Mouse (Mus musculus): ENCODE results near the gene Ctsj. TPM values are rescaled to one million over a fixed set of nuclear protein-coding genes. Genes with fewer than 3 reads are reported as not detected.
"Not testable (repeated sequence)": the region's sequence is repeated elsewhere in the genome, so short reads cannot be mapped to it uniquely, and the experiment has no call there.

Ctsj gene
- polyA plus RNA-seq (2012; ENCODE audit: insufficient read depth, low replicate concordance): not detected in 2 replicates

DNA sequence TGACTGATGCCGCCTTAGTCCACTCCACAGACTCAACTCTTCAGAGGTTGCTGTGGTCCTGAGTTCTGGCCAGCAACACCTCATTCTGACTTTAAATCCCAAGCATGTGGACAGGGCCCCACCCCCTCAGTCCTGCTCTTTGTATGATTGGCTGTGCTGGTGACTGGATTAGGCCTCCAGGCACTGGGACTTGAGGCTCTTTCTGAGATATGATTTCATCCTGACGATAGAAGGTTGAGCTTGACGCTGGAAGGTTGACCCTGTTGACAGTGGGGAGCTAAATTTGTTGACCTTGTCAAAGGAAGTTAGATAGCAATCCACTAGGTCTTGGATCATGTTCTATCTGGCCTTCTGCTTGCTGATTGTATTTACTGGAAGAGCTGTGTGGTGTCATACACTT lies at the start of gene Ctsj:
Gene Ctsj, minus strand, starts transcription at position 101 of the 400 bp plus-strand sequence.
- Histone ChIP-seq H3K4me3 (replicated peaks) (no peak within 1 kb of the TSS), H3K9me3 (no peaks in the 10 kb centered on the region), H3K27me3 (replicated peaks) (no peaks in the 10 kb centered on the region), H3K36me3 (replicated peaks; ENCODE audit: low read length) (no peaks in the 10 kb centered on the region), H3K4me1 (no peaks in the 10 kb centered on the region)
- no peak for TF ChIP-seq FLI1 (IDR thresholded peaks at IDR 0.05; ENCODE audit: low read length)

DNA sequence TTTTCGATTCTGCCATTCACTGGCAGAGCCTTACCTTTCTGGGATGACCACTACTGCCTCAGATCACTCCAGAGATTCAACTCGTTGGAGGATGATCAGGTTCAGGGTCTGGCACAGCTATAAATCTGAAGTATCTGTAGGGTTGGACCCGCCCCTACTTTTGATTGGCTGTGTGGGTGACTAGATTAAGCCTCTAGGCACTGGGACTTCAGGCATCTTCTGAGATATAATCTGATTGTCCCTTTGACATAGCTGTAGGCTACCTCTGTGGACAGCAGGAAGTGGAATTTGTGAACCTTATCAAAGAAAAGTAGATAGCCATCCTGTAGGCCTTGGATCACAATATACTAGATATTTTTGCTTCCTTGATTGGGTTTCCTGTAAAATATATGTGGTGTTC lies 34.8 kb upstream of the Ctsj start, which contains the start of gene Ctsq:
Gene Ctsq, minus strand, starts transcription at position 101 of the 400 bp plus-strand sequence.
- Histone ChIP-seq H3K4me3 (replicated peaks) (no peak within 1 kb of the TSS), H3K27me3 (replicated peaks) (no peaks in the 10 kb centered on the region), H3K9me3 (no peaks in the 10 kb centered on the region), H3K36me3 (replicated peaks; ENCODE audit: low read length) (no peaks in the 10 kb centered on the region), H3K4me1 (no peaks in the 10 kb centered on the region)
- TF ChIP-seq FLI1 (IDR thresholded peaks at IDR 0.05; ENCODE audit: low read length): no peak
- TF ChIP-seq GATA1 (IDR thresholded peaks at IDR 0.05; ENCODE audit: borderline replicate concordance, low read length): no peak

DNA sequence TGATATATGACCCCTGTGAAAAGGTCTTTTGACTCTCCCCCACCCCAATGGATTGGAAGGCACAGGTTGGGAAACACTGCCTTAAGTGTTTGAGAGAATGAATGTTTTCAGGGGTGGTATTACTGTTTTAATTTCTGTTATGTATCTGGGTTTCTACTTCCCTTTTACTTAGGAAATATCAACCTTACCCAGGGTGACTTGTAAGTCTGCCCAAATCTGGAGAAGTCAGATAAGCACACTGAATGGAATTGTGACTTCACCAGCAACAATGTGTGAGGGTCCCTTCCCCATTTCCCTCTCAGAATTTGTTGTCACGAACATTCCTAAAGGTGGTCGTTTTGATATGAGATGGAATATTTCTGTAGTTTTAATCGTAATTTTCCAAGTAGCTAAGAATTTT lies 17.0 kb upstream of the Ctsj start:
- TF ChIP-seq GATA1 (IDR thresholded peaks at IDR 0.05; ENCODE audit: borderline replicate concordance, low read length) (no peak), FLI1 (IDR thresholded peaks at IDR 0.05; ENCODE audit: low read length) (no peak)
- no peaks in the 10 kb centered on the region for H3K27me3 ChIP-seq (replicated peaks)

DNA sequence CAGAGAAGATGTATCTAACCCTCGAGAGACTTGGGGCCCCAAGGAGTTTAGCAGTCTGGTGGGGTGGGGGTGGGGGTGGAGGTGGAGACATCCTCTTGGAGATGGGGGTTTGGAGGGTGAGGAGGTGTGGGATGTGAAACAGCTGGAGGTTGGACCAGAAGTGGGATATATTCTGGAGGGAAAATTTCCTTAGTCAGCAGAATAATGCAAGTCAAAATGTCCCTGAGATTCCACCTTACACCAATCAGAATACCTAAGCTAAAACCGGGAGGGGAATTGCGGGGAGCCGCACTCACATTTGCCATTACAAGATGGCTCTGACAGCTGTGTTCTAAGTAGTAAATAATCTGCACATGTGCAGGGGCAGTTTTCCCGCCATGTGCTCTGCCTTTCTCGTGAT lies 16.1 kb upstream of the Ctsj start:
- Histone ChIP-seq H3K36me3 (replicated peaks; ENCODE audit: low read length) (no peaks in the 10 kb centered on the region), H3K27me3 (replicated peaks) (no peaks in the 10 kb centered on the region), H3K4me3 (replicated peaks) (no peak overlapping the region), H3K4me1 (no peaks in the 10 kb centered on the region), H3K9me3 (no peaks in the 10 kb centered on the region)
- TF ChIP-seq GATA1 (IDR thresholded peaks at IDR 0.05; ENCODE audit: borderline replicate concordance, low read length): no peak
- TF ChIP-seq FLI1 (IDR thresholded peaks at IDR 0.05; ENCODE audit: low read length): no peak

More for the DNA sequence above, 17.0 kb upstream of the Ctsj start:
- Histone ChIP-seq H3K4me3 (replicated peaks) (no peak overlapping the region), H3K36me3 (replicated peaks; ENCODE audit: low read length) (no peaks in the 10 kb centered on the region), H3K4me1 (no peaks in the 10 kb centered on the region), H3K9me3 (no peaks in the 10 kb centered on the region)

DNA sequence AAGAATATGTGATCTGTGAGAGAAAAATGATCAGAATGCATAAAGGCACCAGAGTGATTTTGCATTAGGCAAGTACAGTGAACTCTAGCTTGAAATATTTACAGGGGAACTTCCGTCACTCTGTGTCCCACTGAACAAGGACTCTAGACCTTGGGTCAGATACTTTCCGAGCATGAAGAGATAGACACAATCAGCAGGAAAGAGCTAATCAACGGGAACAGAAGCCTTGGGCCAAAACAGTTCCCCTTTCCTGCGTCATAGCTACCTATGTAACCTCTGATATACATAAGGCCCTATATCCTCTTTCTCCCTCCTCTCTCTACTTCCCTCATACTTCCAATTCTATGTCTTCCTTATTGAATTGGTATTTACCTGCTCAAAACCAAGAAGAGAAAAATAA lies 4.4 kb upstream of the Ctsj start:
- Histone ChIP-seq H3K27me3 (replicated peaks) (no peaks in the 10 kb centered on the region), H3K36me3 (replicated peaks; ENCODE audit: low read length) (no peaks in the 10 kb centered on the region), H3K9me3 (no peaks in the 10 kb centered on the region), H3K4me1 (no peaks in the 10 kb centered on the region), H3K4me3 (replicated peaks) (no peak overlapping the region)
- TF ChIP-seq FLI1 (IDR thresholded peaks at IDR 0.05; ENCODE audit: low read length) (no peak), GATA1 (IDR thresholded peaks at IDR 0.05; ENCODE audit: borderline replicate concordance, low read length) (no peak)

DNA sequence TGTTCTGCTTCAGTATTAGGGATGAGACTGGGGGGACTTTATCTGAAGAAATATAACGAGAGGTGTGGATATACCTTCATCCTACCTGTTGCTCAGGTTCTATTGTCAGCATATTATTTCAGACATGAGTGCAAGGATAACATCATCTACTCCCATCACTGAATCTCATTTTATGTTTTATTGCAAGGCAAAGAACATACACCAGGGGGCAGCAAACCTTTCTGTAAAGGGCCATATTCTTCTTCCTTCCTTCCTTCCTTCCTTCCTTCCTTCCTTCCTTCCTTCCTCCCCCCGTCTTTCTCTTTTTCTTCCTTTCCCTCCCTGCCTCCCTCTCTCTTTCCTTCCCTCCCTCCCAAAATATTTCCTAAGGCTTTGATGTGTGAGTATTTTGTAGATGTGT lies 8.2 kb downstream of the Ctsj start:
- H3K36me3 ChIP-seq (replicated peaks; ENCODE audit: low read length): no peaks in the 10 kb centered on the region
- no peaks in the 10 kb centered on the region for H3K4me1 ChIP-seq
- H3K27me3 ChIP-seq (replicated peaks): no peaks in the 10 kb centered on the region
- no peak overlapping the region for H3K4me3 ChIP-seq (replicated peaks)
- TF ChIP-seq GATA1 (IDR thresholded peaks at IDR 0.05; ENCODE audit: borderline replicate concordance, low read length) (no peak), FLI1 (IDR thresholded peaks at IDR 0.05; ENCODE audit: low read length) (no peak)
- 0 out of 2 replicates have a peak, but pooled peaks cover 3% of the 10 kb centered on the region for H3K9me3 ChIP-seq

DNA sequence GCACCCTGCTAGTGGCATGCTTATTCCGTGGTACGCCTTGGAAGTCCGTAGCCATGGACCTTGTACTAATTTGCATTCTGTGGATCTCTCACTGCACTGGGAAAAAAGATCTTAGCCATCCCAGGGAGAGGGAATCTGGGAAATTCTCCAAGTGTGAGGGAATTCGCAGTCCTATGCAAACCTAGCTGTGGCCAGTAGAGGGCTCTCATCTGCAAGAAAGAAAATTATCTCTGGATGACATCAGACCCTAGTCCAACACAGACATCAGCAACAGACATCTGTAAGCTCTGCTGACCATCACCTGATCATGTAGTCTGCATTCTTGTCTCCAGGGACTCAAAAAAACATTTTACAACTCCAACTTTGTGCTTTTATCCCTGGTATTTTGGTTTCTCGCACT lies 18.8 kb downstream of the Ctsj start:
- H3K4me3 ChIP-seq (replicated peaks); H3K4me1 ChIP-seq: not testable (repeated sequence)

DNA sequence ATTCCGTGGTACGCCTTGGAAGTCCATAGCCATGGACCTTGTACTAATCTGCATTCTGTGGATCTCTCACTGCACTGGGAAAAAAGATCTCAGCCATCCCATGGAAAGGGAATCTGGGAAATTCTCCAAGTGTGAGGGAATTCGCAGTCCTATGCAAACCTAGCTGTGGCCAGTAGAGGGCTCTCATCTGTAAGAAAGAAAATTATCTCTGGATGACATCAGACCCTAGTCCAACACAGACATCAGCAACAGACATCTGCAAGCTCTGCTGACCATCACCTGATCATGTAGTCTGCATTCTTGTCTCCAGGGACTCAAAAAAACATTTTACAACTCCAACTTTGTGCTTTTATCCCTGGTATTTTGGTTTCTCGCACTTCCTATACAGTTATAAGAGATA lies 33.4 kb downstream of the Ctsj start:
- not testable (repeated sequence) for H3K4me1 ChIP-seq; H3K4me3 ChIP-seq (replicated peaks); H3K27me3 ChIP-seq (replicated peaks); H3K36me3 ChIP-seq (replicated peaks; ENCODE audit: low read length); H3K9me3 ChIP-seq

More for the DNA sequence above, 18.8 kb downstream of the Ctsj start:
- H3K9me3 ChIP-seq; H3K36me3 ChIP-seq (replicated peaks; ENCODE audit: low read length); H3K27me3 ChIP-seq (replicated peaks): not testable (repeated sequence)

DNA sequence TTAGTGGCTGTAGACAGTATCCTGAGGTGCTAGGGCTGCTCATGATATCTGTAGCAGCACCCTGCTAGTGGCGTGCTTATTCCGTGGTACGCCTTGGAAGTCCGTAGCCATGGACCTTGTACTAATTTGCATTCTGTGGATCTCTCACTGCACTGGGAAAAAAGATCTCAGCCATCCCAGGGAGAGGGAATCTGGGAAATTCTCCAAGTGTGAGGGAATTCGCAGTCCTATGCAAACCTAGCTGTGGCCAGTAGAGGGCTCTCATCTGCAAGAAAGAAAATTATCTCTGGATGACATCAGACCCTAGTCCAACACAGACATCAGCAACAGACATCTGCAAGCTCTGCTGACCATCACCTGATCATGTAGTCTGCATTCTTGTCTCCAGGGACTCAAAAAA lies 41.8 kb downstream of the Ctsj start:
- H3K4me1 ChIP-seq; H3K36me3 ChIP-seq (replicated peaks; ENCODE audit: low read length); H3K9me3 ChIP-seq; H3K4me3 ChIP-seq (replicated peaks); H3K27me3 ChIP-seq (replicated peaks): not testable (repeated sequence)

DNA sequence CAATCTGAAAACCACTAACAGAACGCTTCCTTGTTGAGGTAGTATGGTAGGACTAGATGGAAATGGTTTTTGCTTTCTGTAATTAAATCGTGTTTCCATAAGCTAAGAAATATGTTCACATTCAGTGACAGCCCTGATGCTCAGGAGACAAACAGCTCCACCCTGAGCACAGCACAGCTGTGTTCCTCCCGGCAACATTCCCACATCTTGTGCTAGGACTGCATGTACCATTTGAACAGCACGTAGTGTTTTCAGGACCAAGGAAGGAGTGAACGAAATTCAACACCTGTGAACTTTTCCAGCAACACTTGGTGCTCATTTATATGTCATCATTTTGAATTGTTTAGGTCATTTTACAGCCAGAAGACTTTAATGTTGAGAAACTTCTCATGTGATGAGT lies 44.1 kb downstream of the Ctsj start:
- H3K9me3 ChIP-seq: peaks cover 3% of the 10 kb centered on the region; the same call in 1 of the 2 replicates
- H3K36me3 ChIP-seq (replicated peaks; ENCODE audit: low read length): no peaks in the 10 kb centered on the region
- H3K27me3 ChIP-seq (replicated peaks): no peaks in the 10 kb centered on the region
- H3K4me3 ChIP-seq (replicated peaks): no peak overlapping the region
- peaks cover 6% of the 10 kb centered on the region for H3K4me1 ChIP-seq
- TF ChIP-seq GATA1 (IDR thresholded peaks at IDR 0.05; ENCODE audit: borderline replicate concordance, low read length) (no peak), FLI1 (IDR thresholded peaks at IDR 0.05; ENCODE audit: low read length) (no peak)

Other genes with a start within 250 kb of the Ctsj start
- not detected in 2 replicates for gene BC051665, start 219.6 kb downstream of the Ctsj start, polyA plus RNA-seq (2012; ENCODE audit: insufficient read depth, low replicate concordance)
- not detected in 2 replicates for gene Ctsll3, start 203.1 kb downstream of the Ctsj start, polyA plus RNA-seq (2012; ENCODE audit: insufficient read depth, low replicate concordance)
- not detected in 2 replicates for gene 4930486L24Rik, start 141.5 kb downstream of the Ctsj start, polyA plus RNA-seq (2012; ENCODE audit: insufficient read depth, low replicate concordance)
- gene Gm49392, start 109.1 kb downstream of the Ctsj start, polyA plus RNA-seq (2012; ENCODE audit: insufficient read depth, low replicate concordance): 3.3 and 11.0 TPM in 2 replicates
- 31.9 TPM in 1 of 2 replicates, not detected in the other for gene Ctla2b, start 108.5 kb downstream of the Ctsj start, polyA plus RNA-seq (2012; ENCODE audit: insufficient read depth, low replicate concordance)
- not detected in 2 replicates for gene Tpbpb, start 101.1 kb downstream of the Ctsj start, polyA plus RNA-seq (2012; ENCODE audit: insufficient read depth, low replicate concordance)
- gene Gm49393, start 70.4 kb downstream of the Ctsj start, polyA plus RNA-seq (2012; ENCODE audit: insufficient read depth, low replicate concordance): not detected in 2 replicates
- 6.5 and 26.5 TPM in 2 replicates for gene Gm49391, start 69.4 kb downstream of the Ctsj start, polyA plus RNA-seq (2012; ENCODE audit: insufficient read depth, low replicate concordance)
- 33.0 and 240 TPM in 2 replicates for gene Ctla2a, start 69.3 kb downstream of the Ctsj start, polyA plus RNA-seq (2012; ENCODE audit: insufficient read depth, low replicate concordance)
- 2.1 TPM in 1 of 2 replicates, not detected in the other for gene Tpbpa, start 64.0 kb downstream of the Ctsj start, polyA plus RNA-seq (2012; ENCODE audit: insufficient read depth, low replicate concordance)
- gene Ctsq, start 34.7 kb upstream of the Ctsj start, polyA plus RNA-seq (2012; ENCODE audit: insufficient read depth, low replicate concordance): not detected in 2 replicates
- gene Ctsr, start 158.3 kb upstream of the Ctsj start, polyA plus RNA-seq (2012; ENCODE audit: insufficient read depth, low replicate concordance): not detected in 2 replicates
- not detected in 2 replicates for gene Cts6, start 197.5 kb upstream of the Ctsj start, polyA plus RNA-seq (2012; ENCODE audit: insufficient read depth, low replicate concordance)
- not detected in 2 replicates for gene Cts8, start 249.4 kb upstream of the Ctsj start, polyA plus RNA-seq (2012; ENCODE audit: insufficient read depth, low replicate concordance)